Mouse (Mus musculus) embryonic facial prominence, embryonic 11.5 days (tissue): Measurements from ENCODE around the gene Sppl2c. TPM values are rescaled to one million over a fixed set of nuclear protein-coding genes. Genes with fewer than 3 reads are reported as not detected.

Source experiments
- ATAC-seq: fragments of 200-750 bp; cut with Nextera tagmentation; replicated peaks from 2 replicates; pipeline ENCODE4 v1.8.0; 2017; ENCODE audit warnings: low read depth; ENCODE audit not compliant: insufficient number of reproducible peaks, low FRiP score, low TSS enrichment
- DNase-seq: peaks from one replicate; pipeline ENCODE4 v3.0.0-alpha.2; 2015; ENCODE audit warnings: low spot score
- H3K27ac ChIP-seq: fragments of 300-500 bp; sonication (generic); replicated peaks from 2 replicates; pipeline ENCODE4 v1.5.1; 2014; ENCODE audit warnings: mild to moderate bottlenecking, low read depth, low read length, control low read depth
- H3K27me3 ChIP-seq: fragments of 300-500 bp; sonication (generic); 2 replicates; pipeline ENCODE4 v1.6.1; 2014; ENCODE audit warnings: mild to moderate bottlenecking, low read length, moderate library complexity, mixed read lengths; ENCODE audit not compliant: control insufficient read depth, insufficient read depth
- H3K36me3 ChIP-seq: fragments of 300-500 bp; sonication (generic); replicated peaks from 2 replicates; pipeline ENCODE4 v1.6.1; 2014; ENCODE audit warnings: low read depth, mild to moderate bottlenecking, low read length, moderate library complexity, mixed read lengths; ENCODE audit not compliant: control insufficient read depth, insufficient read depth
- H3K4me1 ChIP-seq: fragments of 300-500 bp; sonication (generic); 2 replicates; pipeline ENCODE4 v1.6.1; 2014; ENCODE audit warnings: low read length, mixed read lengths; ENCODE audit not compliant: control insufficient read depth, insufficient read depth
- H3K4me2 ChIP-seq: fragments of 300-500 bp; sonication (generic); 2 replicates; pipeline ENCODE4 v1.6.1; 2014; ENCODE audit warnings: low read depth, mild to moderate bottlenecking, control low read depth, low read length, moderate library complexity
- H3K4me3 ChIP-seq: fragments of 300-500 bp; sonication (generic); 2 replicates; pipeline ENCODE4 v1.5.1; 2014; ENCODE audit warnings: low read depth, low read length, control low read depth
- H3K9ac ChIP-seq: fragments of 300-500 bp; sonication (generic); replicated peaks from 2 replicates; pipeline ENCODE4 v1.6.1; 2014; ENCODE audit warnings: mild to moderate bottlenecking, control low read depth, low read length
- H3K9me3 ChIP-seq: fragments of 300-500 bp; sonication (generic); replicated peaks from 2 replicates; pipeline ENCODE4 v1.6.1; 2016; ENCODE audit warnings: mild to moderate bottlenecking, low read length, inconsistent platforms, mixed read lengths; ENCODE audit not compliant: control insufficient read depth
- WGBS: fragments of 180-500 bp; shearing (Covaris S2); extraction: QIAGEN DNeasy Blood & Tissue Kit; methylation state at CpG from one replicate; pipeline ENCODE4 v1.1.7; 2014; 5-methylcytosine and 5-hydroxymethylcytosine counted together
- polyA plus RNA-seq: library from polyadenylated mRNA; unstranded; fragments of >200 nt; fragmentation: Nextera tagmentation; extraction: Ambion mirVana; gene quantifications from 2 replicates; pipeline ENCODE4 v1.2.1, GENCODE M21; 2014

The Sppl2c gene
- polyA plus RNA-seq, 1 experiment from 2014 or later: not detected

DNA sequence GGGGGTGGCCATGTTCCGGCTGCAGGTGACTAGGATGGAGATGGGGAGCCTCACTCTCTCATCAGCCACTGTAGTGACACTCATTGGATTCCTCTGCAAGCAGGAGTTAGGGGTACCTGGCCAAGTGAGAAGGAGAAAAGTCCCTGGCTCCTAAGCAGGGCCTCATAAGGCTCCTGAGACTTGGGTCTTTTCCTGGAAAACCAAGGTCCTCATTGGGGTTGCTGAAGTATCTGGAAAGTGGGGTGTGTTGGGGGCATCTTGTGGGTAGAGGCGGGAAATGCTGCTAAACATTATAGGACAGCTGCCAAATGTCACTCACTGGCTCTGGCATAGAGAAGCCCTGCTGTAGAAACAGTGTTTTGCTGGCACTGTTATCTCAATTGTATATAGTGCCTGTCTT lies 49.8 kb downstream of the Sppl2c start:
- DNase-seq: no peak
- peaks cover 30% of the 10 kb centered on the region for H3K27me3 ChIP-seq
- no peaks in the 10 kb centered on the region for H3K9me3 ChIP-seq
- no peak overlapping the region for H3K4me3 ChIP-seq
- H3K4me1 ChIP-seq: no peaks in the 10 kb centered on the region; the same call in 1 of the 2 replicates
- no peak overlapping the region for H3K4me2 ChIP-seq
- WGBS: 77% methylated on average over 2 of the region's 2 CpGs
- no peaks in the 10 kb centered on the region for H3K36me3 ChIP-seq
- no peak overlapping the region for H3K27ac ChIP-seq
- ATAC-seq: no peak
- no peak overlapping the region for H3K9ac ChIP-seq

GRCm38 (mm10) chr11:104237226-104237625 lies 51.1 kb downstream of the Sppl2c start:
- Histone ChIP-seq H3K27ac (no peak overlapping the region), H3K9ac (no peak overlapping the region), H3K27me3 (peaks cover 21% of the 10 kb centered on the region), H3K4me2 (no peak overlapping the region), H3K4me1 (no peaks in the 10 kb centered on the region; the same call in 1 of the 2 replicates), H3K4me3 (no peak overlapping the region), H3K36me3 (no peaks in the 10 kb centered on the region), H3K9me3 (no peaks in the 10 kb centered on the region)
- ATAC-seq: no peak
- WGBS: 63% methylated on average over 7 of the region's 7 CpGs
- DNase-seq: no peak

DNA sequence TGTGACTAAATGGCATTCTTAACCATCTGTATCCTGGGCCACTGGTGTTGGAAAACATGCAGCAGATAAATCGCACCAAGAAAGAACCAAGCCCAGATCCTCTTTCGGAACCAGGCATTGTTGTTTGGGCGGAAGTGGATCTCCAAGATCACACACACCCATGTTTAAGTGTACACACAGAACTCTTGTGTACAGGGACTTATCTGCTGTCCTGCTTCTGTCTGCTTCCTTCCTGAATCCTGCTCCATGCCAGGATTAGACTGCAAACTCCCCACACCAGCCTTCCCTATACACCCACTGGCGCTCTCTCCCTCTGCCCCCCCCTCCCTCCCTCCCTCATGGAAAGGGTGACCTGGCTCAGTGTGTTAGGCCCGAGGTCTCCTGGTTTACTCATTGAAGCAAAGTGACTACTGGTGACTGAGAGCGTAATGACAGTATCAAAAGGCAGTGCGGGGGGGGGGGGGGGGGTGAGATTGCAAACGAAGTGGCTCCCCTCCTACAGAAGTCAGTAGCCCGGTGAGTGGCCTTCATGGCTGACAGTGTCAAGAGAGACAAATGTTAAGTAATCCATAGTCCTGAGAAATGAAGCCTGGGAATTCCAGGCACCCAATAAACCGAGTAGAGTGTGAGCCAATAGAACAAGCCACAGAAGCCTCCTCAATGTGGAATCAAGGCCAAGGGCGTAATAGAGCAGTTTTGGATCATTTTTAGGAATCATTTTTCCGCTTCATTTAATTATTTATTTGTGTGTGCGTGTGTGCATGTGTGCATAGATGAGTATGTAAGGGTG lies 52.0 kb downstream of the Sppl2c start:
- Histone ChIP-seq H3K36me3 (no peaks in the 10 kb centered on the region), H3K27ac (no peak overlapping the region), H3K9me3 (no peaks in the 10 kb centered on the region), H3K4me3 (no peak overlapping the region), H3K27me3 (peaks cover 12% of the 10 kb centered on the region), H3K4me2 (no peak overlapping the region), H3K9ac (no peak overlapping the region), H3K4me1 (no peaks in the 10 kb centered on the region; the same call in 1 of the 2 replicates)
- no peak for DNase-seq
- ATAC-seq: no peak
- 73% methylated on average over 11 of the region's 13 CpGs for WGBS

Other genes starting within 250 kb of the Sppl2c start
- 46.5 and 47.6 TPM in 2 replicates for gene Nsf, start 232.3 kb upstream of the Sppl2c start, polyA plus RNA-seq
- gene Arf2, start 219.6 kb upstream of the Sppl2c start, polyA plus RNA-seq: 95.0 and 97.8 TPM in 2 replicates
- gene Crhr1, start 53.5 kb upstream of the Sppl2c start, polyA plus RNA-seq: 0.14 and 0.31 TPM in 2 replicates
- gene Mapt, start 45.1 kb downstream of the Sppl2c start, polyA plus RNA-seq: 18.2 and 27.1 TPM in 2 replicates